Mouse (Mus musculus): ENCODE results near the gene Gm12794. TPM values are rescaled to one million over a fixed set of nuclear protein-coding genes. Genes with fewer than 3 reads are reported as not detected.
"Not testable (repeated sequence)": the region's sequence is repeated elsewhere in the genome, so short reads cannot be mapped to it uniquely, and the experiment has no call there.

The Gm12794 gene
- polyA plus RNA-seq (2016; fragmentation: Nextera tagmentation; extraction: Ambion mirVana), result not detected in 2 replicates

- H3K4me1 ChIP-seq; H3K9ac ChIP-seq; H3K27ac ChIP-seq; H3K4me2 ChIP-seq (replicated peaks); H3K36me3 ChIP-seq; H3K4me3 ChIP-seq; H3K27me3 ChIP-seq (replicated peaks); H3K9me3 ChIP-seq; ATAC-seq (ENCODE audit: low FRiP score, low read depth): not testable (repeated sequence)
- WGBS, result 83% methylated on average over 2 of the region's 2 CpGs
These were observed at the start of gene Gm12794 for GRCm38 (mm10) chr4:101940107-101940506. Gene Gm12794 (plus strand): TSS chr4:101940407.

- Histone ChIP-seq H3K9ac (no peak within 1 kb of the TSS), H3K4me1 (no peaks in the 10 kb centered on the region), H3K4me2 (replicated peaks) (no peak within 1 kb of the TSS), H3K27me3 (replicated peaks) (no peaks in the 10 kb centered on the region), H3K36me3 (no peaks in the 10 kb centered on the region), H3K9me3 (no peaks in the 10 kb centered on the region), H3K27ac (no peak within 1 kb of the TSS), H3K4me3 (no peak within 1 kb of the TSS)
- WGBS, result 81% methylated on average over 7 of the region's 7 CpGs
- ATAC-seq (ENCODE audit: low FRiP score, low read depth), result no peak
These were observed 46.4 kb upstream of the Gm12794 start, which contains the start of gene C130073F10Rik for GRCm38 (mm10) chr4:101893656-101894420. Gene C130073F10Rik (minus strand): TSS chr4:101893789.

GRCm38 (mm10) chr4:101908821-101909220 is 31.4 kb upstream of the Gm12794 start, which contains the start of gene Gm12800:
Gene Gm12800 (plus strand): TSS chr4:101909121.
- ATAC-seq (ENCODE audit: low FRiP score, low read depth); H3K27me3 ChIP-seq (replicated peaks); H3K27ac ChIP-seq; H3K9ac ChIP-seq; H3K9me3 ChIP-seq; H3K36me3 ChIP-seq; H3K4me1 ChIP-seq; H3K4me2 ChIP-seq (replicated peaks); H3K4me3 ChIP-seq: not testable (repeated sequence)
- 87% methylated on average over 2 of the region's 2 CpGs for WGBS

- H3K9me3 ChIP-seq; H3K4me2 ChIP-seq (replicated peaks); H3K4me3 ChIP-seq; H3K27ac ChIP-seq; H3K36me3 ChIP-seq; H3K4me1 ChIP-seq; H3K27me3 ChIP-seq (replicated peaks); ATAC-seq (ENCODE audit: low FRiP score, low read depth); H3K9ac ChIP-seq: not testable (repeated sequence)
- 90% methylated on average over 1 of the region's 5 CpGs for WGBS
These were observed 40.7 kb downstream of the Gm12794 start, which contains the start of gene Gm12790 for GRCm38 (mm10) chr4:101980949-101981348. Gene Gm12790 (minus strand): TSS chr4:101981049.

- no peak overlapping the region for H3K4me2 ChIP-seq (replicated peaks)
- H3K36me3 ChIP-seq, result no peaks in the 10 kb centered on the region
- ATAC-seq (ENCODE audit: low FRiP score, low read depth), result no peak
- no peak overlapping the region for H3K9ac ChIP-seq
- no peak overlapping the region for H3K27ac ChIP-seq
- WGBS, result 58% methylated on average over 5 of the region's 5 CpGs
- H3K27me3 ChIP-seq (replicated peaks), result no peaks in the 10 kb centered on the region
- no peaks in the 10 kb centered on the region for H3K4me1 ChIP-seq
- H3K9me3 ChIP-seq, result no peaks in the 10 kb centered on the region
- H3K4me3 ChIP-seq, result no peak overlapping the region
These were observed 45.5 kb downstream of the Gm12794 start for GRCm38 (mm10) chr4:101985678-101986077.

GRCm38 (mm10) chr4:101986326-101986725 is 46.1 kb downstream of the Gm12794 start, which contains the start of gene Gm12789:
Gene Gm12789 (plus strand): TSS chr4:101986626.
- 87% methylated on average over 2 of the region's 2 CpGs for WGBS

More at GRCm38 (mm10) chr4:101986326-101986725, 46.1 kb downstream of the Gm12794 start, which contains the start of gene Gm12789:
- not testable (repeated sequence) for H3K9ac ChIP-seq; ATAC-seq (ENCODE audit: low FRiP score, low read depth); H3K4me1 ChIP-seq; H3K9me3 ChIP-seq; H3K4me3 ChIP-seq; H3K36me3 ChIP-seq; H3K27ac ChIP-seq; H3K27me3 ChIP-seq (replicated peaks); H3K4me2 ChIP-seq (replicated peaks)

Other genes with a start within 250 kb of the Gm12794 start
- gene Lepr, start 223.0 kb upstream of the Gm12794 start, polyA plus RNA-seq (2016; fragmentation: Nextera tagmentation; extraction: Ambion mirVana), result 3.0 and 3.9 TPM in 2 replicates
- gene B020004J07Rik, start 96.4 kb upstream of the Gm12794 start, polyA plus RNA-seq (2016; fragmentation: Nextera tagmentation; extraction: Ambion mirVana), result not detected in 2 replicates
- not detected in 2 replicates for gene C130073F10Rik, start 46.6 kb upstream of the Gm12794 start, polyA plus RNA-seq (2016; fragmentation: Nextera tagmentation; extraction: Ambion mirVana)
- not detected in 2 replicates for gene Gm12800, start 31.3 kb upstream of the Gm12794 start, polyA plus RNA-seq (2016; fragmentation: Nextera tagmentation; extraction: Ambion mirVana)
- gene Gm12790, start 40.6 kb downstream of the Gm12794 start, polyA plus RNA-seq (2016; fragmentation: Nextera tagmentation; extraction: Ambion mirVana), result not detected in 2 replicates
- not detected in 2 replicates for gene Gm12789, start 46.2 kb downstream of the Gm12794 start, polyA plus RNA-seq (2016; fragmentation: Nextera tagmentation; extraction: Ambion mirVana)
- gene Pde4b, start 147.1 kb downstream of the Gm12794 start, polyA plus RNA-seq (2016; fragmentation: Nextera tagmentation; extraction: Ambion mirVana), result 11.1 and 15.6 TPM in 2 replicates

Data from neural tube, embryonic 12.5 days (tissue).